ENCODE assay signal across 41 mouse cellular contexts in genomic region chr2:180367350-180367749, GRCm38 (mm10). TPM values are rescaled to one million over a fixed set of nuclear protein-coding genes. Genes with fewer than 3 reads are reported as not detected.
"Had no signal": no experiment of that assay in that cellular context is flagged by ENCODE, and none has a peak within 500 bp of the region (broad histone marks: within the 10 kb centered on the region; RNA-seq: fewer than 3 reads in every experiment).

No protein-coding gene starts in this region.

- H3K4me1 ChIP-seq: hindbrain, embryonic 12.5 days; hindbrain, embryonic 13.5 days; hindbrain, embryonic 15.5 days; intestine, embryonic 15.5 days had no signal

- H3K27me3 ChIP-seq: heart, embryonic 12.5 days; heart, embryonic 13.5 days; hindbrain, embryonic 12.5 days; hindbrain, embryonic 15.5 days; intestine, embryonic 15.5 days; kidney, embryonic 15.5 days had no signal

- ATAC-seq: hindbrain, embryonic 16.5 days; hindbrain, postnatal 0 days; inflammation-experienced regulatory T-cells, adult 6 months; intestine, embryonic 15.5 days; intestine, embryonic 16.5 days; intestine, postnatal 0 days had no signal

- H3K4me2 ChIP-seq: heart, embryonic 11.5 days; heart, embryonic 12.5 days; heart, embryonic 13.5 days; heart, embryonic 15.5 days; hindbrain, embryonic 12.5 days; hindbrain, embryonic 13.5 days; hindbrain, embryonic 14.5 days; hindbrain, embryonic 15.5 days; intestine, embryonic 15.5 days; kidney, embryonic 15.5 days had no signal

- H3K9me3 ChIP-seq: heart, embryonic 12.5 days; heart, embryonic 13.5 days; heart, embryonic 15.5 days; hindbrain, embryonic 10.5 days; hindbrain, embryonic 12.5 days; hindbrain, embryonic 13.5 days; hindbrain, embryonic 15.5 days; intestine, embryonic 15.5 days; kidney, embryonic 15.5 days had no signal

- H3K4me3 ChIP-seq: heart, embryonic 12.5 days; heart, embryonic 13.5 days; heart, embryonic 15.5 days; hindbrain, embryonic 10.5 days; hindbrain, embryonic 12.5 days; hindbrain, embryonic 13.5 days; hindbrain, embryonic 15.5 days; intestine, embryonic 15.5 days; kidney, embryonic 15.5 days; layer of hippocampus, adult 2 months had no signal

- DNase-seq: heart, postnatal 10 days; heart, postnatal 14 days; heart, postnatal 36 days; kidney, adult 11 months; kidney, adult 18-20 months; kidney, adult 2 months; kidney, adult 8-10 months; kidney, adult 9 months; kidney, postnatal 10 days; kidney, postnatal 14 days; kidney, postnatal 25 days; kidney, postnatal 36 days; kidney, postnatal 4 days; layer of hippocampus, adult 9-11 months; layer of hippocampus, postnatal 36 days had no signal

- H3K9ac ChIP-seq: heart, embryonic 12.5 days; heart, embryonic 13.5 days; heart, embryonic 15.5 days; hindbrain, embryonic 12.5 days; hindbrain, embryonic 13.5 days; hindbrain, embryonic 14.5 days; hindbrain, embryonic 15.5 days; intestine, embryonic 15.5 days; kidney, embryonic 15.5 days had no signal

- H3K36me3 ChIP-seq: heart, embryonic 12.5 days; heart, embryonic 13.5 days; heart, embryonic 15.5 days; hindbrain, embryonic 10.5 days; hindbrain, embryonic 12.5 days; hindbrain, embryonic 13.5 days; hindbrain, embryonic 15.5 days; intestine, embryonic 15.5 days; kidney, embryonic 15.5 days had no signal

- H3K27ac ChIP-seq: heart, embryonic 13.5 days; heart, embryonic 15.5 days; hindbrain, embryonic 10.5 days; hindbrain, embryonic 12.5 days; hindbrain, embryonic 13.5 days; hindbrain, embryonic 14.5 days; hindbrain, embryonic 15.5 days; hindbrain, postnatal 0 days; intestine, embryonic 15.5 days; kidney, embryonic 15.5 days; kidney, postnatal 0 days; layer of hippocampus, adult 2 months had no signal

RNA-seq across cellular contexts. Expression of gene Gata5, which starts 32.9 kb away (rescaled TPM):
- total RNA-seq: hematopoietic stem cell, adult 5-6 weeks; hindbrain, postnatal 0 days; layer of hippocampus, adult 18-20 months; layer of hippocampus, adult 2 months; layer of hippocampus, adult 8-10 months; layer of hippocampus, postnatal 10 days; layer of hippocampus, postnatal 14 days; layer of hippocampus, postnatal 25 days; layer of hippocampus, postnatal 36 days; left cerebral cortex, adult 18-20 months had no signal
- polyA plus RNA-seq: hindbrain, embryonic 11.5 days; hindbrain, embryonic 15.5 days; hindbrain, embryonic 16.5 days; hindbrain, postnatal 0 days; inflammation-experienced regulatory T-cells, adult 6 months had no signal
